8 mouse cellular contexts compared by ENCODE assay signal in the genomic region with DNA sequence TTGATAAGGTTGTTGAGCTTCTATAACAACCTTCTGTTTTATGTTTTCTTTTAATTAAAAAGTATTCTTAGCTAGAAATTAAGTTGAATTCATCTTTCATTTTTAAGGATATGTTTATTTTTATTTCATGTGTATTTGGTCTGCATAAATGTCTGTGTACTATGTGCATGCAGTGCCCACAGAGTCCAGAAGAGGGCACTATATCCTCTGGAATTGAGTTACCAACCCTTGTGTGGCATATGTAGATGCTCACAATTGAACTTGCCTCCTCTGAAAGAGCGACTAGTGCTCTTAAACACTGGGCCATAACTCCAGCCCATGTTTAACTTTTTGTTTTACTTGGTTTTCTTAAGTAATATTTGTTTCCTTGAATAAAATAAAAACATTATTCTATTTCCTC. TPM values are rescaled to one million over a fixed set of nuclear protein-coding genes. Genes with fewer than 3 reads are reported as not detected.
DNase-seq lines count a peak whose midpoint lies in the region; ATAC-seq and TF ChIP-seq lines count a peak whose summit lies in the region.

No protein-coding gene starts in this region.

- H3K4me1 ChIP-seq in intestine, postnatal 0 days (replicated peaks; ENCODE audit: control insufficient read depth, insufficient read depth, low read length) = no peaks in the 10 kb centered on the region
- no peaks in the 10 kb centered on the region for H3K4me1 ChIP-seq in intestine, embryonic 16.5 days (ENCODE audit: control insufficient read depth, insufficient read depth, low read length)
- H3K4me1 ChIP-seq in embryonic facial prominence, embryonic 11.5 days (ENCODE audit: control insufficient read depth, insufficient read depth, low read length) = no peaks in the 10 kb centered on the region

- peak; percentile 54 for TF ChIP-seq CTCF in intestine, postnatal 0 days (IDR thresholded peaks at IDR 0.05; ENCODE audit: low read depth)

- H3K36me3 ChIP-seq in intestine, postnatal 0 days (ENCODE audit: control insufficient read depth, insufficient read depth) = no peaks in the 10 kb centered on the region
- no peaks in the 10 kb centered on the region for H3K36me3 ChIP-seq in intestine, embryonic 16.5 days (ENCODE audit: control insufficient read depth, insufficient read depth, low read length)
- H3K36me3 ChIP-seq in embryonic facial prominence, embryonic 11.5 days (replicated peaks; ENCODE audit: control insufficient read depth, insufficient read depth, low read depth, low read length) = no peaks in the 10 kb centered on the region

- no peak overlapping the region for H3K4me2 ChIP-seq in intestine, postnatal 0 days (replicated peaks; ENCODE audit: low read depth)
- H3K4me2 ChIP-seq in intestine, embryonic 16.5 days (ENCODE audit: low read depth, low read length) = no peak overlapping the region
- H3K4me2 ChIP-seq in embryonic facial prominence, embryonic 11.5 days (ENCODE audit: low read depth, low read length) = no peak overlapping the region

- no peak overlapping the region for H3K27ac ChIP-seq in intestine, postnatal 0 days (ENCODE audit: low read depth, low read length)
- no peak overlapping the region for H3K27ac ChIP-seq in intestine, embryonic 16.5 days (ENCODE audit: low read length)
- no peak overlapping the region for H3K27ac ChIP-seq in embryonic facial prominence, embryonic 11.5 days (replicated peaks; ENCODE audit: low read depth, low read length)

- H3K27me3 ChIP-seq in intestine, postnatal 0 days (replicated peaks; ENCODE audit: control insufficient read depth, insufficient read depth, low read length) = no peaks in the 10 kb centered on the region
- H3K27me3 ChIP-seq in intestine, embryonic 16.5 days (replicated peaks; ENCODE audit: control insufficient read depth, insufficient read depth, low read length) = no peaks in the 10 kb centered on the region
- H3K27me3 ChIP-seq in embryonic facial prominence, embryonic 11.5 days (ENCODE audit: control insufficient read depth, insufficient read depth, low read length) = no peaks in the 10 kb centered on the region

- WGBS in intestine, postnatal 0 days = 56% methylated on average over 1 of the region's 1 CpGs
- 52% methylated on average over 1 of the region's 1 CpGs for WGBS in intestine, embryonic 16.5 days
- 36% methylated on average over 1 of the region's 1 CpGs for WGBS in embryonic facial prominence, embryonic 11.5 days

- no peaks in the 10 kb centered on the region for H3K9me3 ChIP-seq in intestine, postnatal 0 days (ENCODE audit: control insufficient read depth)
- H3K9me3 ChIP-seq in intestine, embryonic 16.5 days (ENCODE audit: control insufficient read depth, low read length) = no peaks in the 10 kb centered on the region
- H3K9me3 ChIP-seq in embryonic facial prominence, embryonic 11.5 days (replicated peaks; ENCODE audit: control insufficient read depth, low read length) = no peaks in the 10 kb centered on the region

- no peak overlapping the region for H3K9ac ChIP-seq in intestine, postnatal 0 days (ENCODE audit: low read depth, low read length)
- no peak overlapping the region for H3K9ac ChIP-seq in intestine, embryonic 16.5 days (ENCODE audit: low read depth, low read length)
- H3K9ac ChIP-seq in embryonic facial prominence, embryonic 11.5 days (replicated peaks; ENCODE audit: low read length) = no peak overlapping the region

- H3K4me3 ChIP-seq in intestine, postnatal 0 days (ENCODE audit: low read depth, low read length) = no peak overlapping the region
- H3K4me3 ChIP-seq in intestine, embryonic 16.5 days (ENCODE audit: low read length) = no peak overlapping the region
- H3K4me3 ChIP-seq in embryonic facial prominence, embryonic 11.5 days (ENCODE audit: low read depth, low read length) = no peak overlapping the region

- DNase-seq in 3T3-L1 (ENCODE audit: low read depth, low spot score) = peak; percentile 56
- peak; percentile 35 to 54 for DNase-seq in B cell, adult 2 months
- DNase-seq in embryonic facial prominence, embryonic 11.5 days (ENCODE audit: low spot score) = peak; percentile 27
- peak; percentile 23 for DNase-seq in thymus, postnatal 25 days
- DNase-seq in spleen, postnatal 36 days (ENCODE audit: low spot score in 2 of 2) = no peak
- DNase-seq in urinary bladder, postnatal 10 days (ENCODE audit: low spot score) = no peak

- no peak for ATAC-seq in intestine, postnatal 0 days
- no peak for ATAC-seq in intestine, embryonic 16.5 days
- no peak for ATAC-seq in embryonic facial prominence, embryonic 11.5 days (replicated peaks; ENCODE audit: insufficient number of reproducible peaks, low FRiP score, low TSS enrichment, low read depth)

RNA-seq across cellular contexts. Expression of a gene that starts 21.4 kb away (rescaled TPM):
- 8.4 and 8.8 TPM in 2 replicates for polyA plus RNA-seq in intestine, postnatal 0 days (2015; fragmentation: Nextera tagmentation; extraction: Ambion mirVana)
- 8.6 and 9.5 TPM in 2 replicates for polyA plus RNA-seq in intestine, embryonic 16.5 days (2015; fragmentation: Nextera tagmentation; extraction: Ambion mirVana)
- 7.1 and 7.2 TPM in 2 replicates for polyA plus RNA-seq in embryonic facial prominence, embryonic 11.5 days (2014; fragmentation: Nextera tagmentation; extraction: Ambion mirVana)

Comparison
In these comparisons a context has a peak if more than half of its experiments do, and no peak if none do; other contexts are left out.
1. DNase-seq: peak in 3T3-L1 (single experiment), B cell, adult 2 months (2 of 2), embryonic facial prominence, embryonic 11.5 days (single experiment) and thymus, postnatal 25 days (single experiment); none in spleen, postnatal 36 days (0 of 2) and urinary bladder, postnatal 10 days (single experiment).